Mouse (Mus musculus) heart, embryonic 12.5 days (tissue): Measurements from ENCODE around the gene Psmb6. TPM values are rescaled to one million over a fixed set of nuclear protein-coding genes. Genes with fewer than 3 reads are reported as not detected.

Experiments used
- ATAC-seq: fragments of 200-750 bp; cut with Nextera tagmentation; 2 replicates; pipeline ENCODE4 v1.8.0; 2017; ENCODE audit warnings: moderate TSS enrichment, moderate library complexity; ENCODE audit not compliant: insufficient number of reproducible peaks, low FRiP score
- H3K27ac ChIP-seq: fragments of 300-500 bp; sonication (generic); 2 replicates; pipeline ENCODE4 v1.5.1; 2016; ENCODE audit warnings: mild to moderate bottlenecking, moderate library complexity; ENCODE audit not compliant: poor library complexity, severe bottlenecking
- H3K27me3 ChIP-seq: fragments of 300-500 bp; sonication (generic); replicated peaks from 2 replicates; pipeline ENCODE4 v1.6.1; 2016; ENCODE audit warnings: mild to moderate bottlenecking, moderate library complexity
- H3K36me3 ChIP-seq: fragments of 300-500 bp; sonication (generic); 2 replicates; pipeline ENCODE4 v1.6.1; 2016; ENCODE audit warnings: mild to moderate bottlenecking, moderate library complexity
- H3K4me1 ChIP-seq: fragments of 300-500 bp; sonication (generic); replicated peaks from 2 replicates; pipeline ENCODE4 v1.6.1; 2016; ENCODE audit warnings: mild to moderate bottlenecking
- H3K4me2 ChIP-seq: fragments of 300-500 bp; sonication (generic); 2 replicates; pipeline ENCODE4 v1.6.1; 2016; ENCODE audit warnings: mild to moderate bottlenecking, moderate library complexity
- H3K4me3 ChIP-seq: fragments of 300-500 bp; sonication (generic); 2 replicates; pipeline ENCODE4 v1.5.1; 2016; ENCODE audit warnings: mild to moderate bottlenecking
- H3K9ac ChIP-seq: fragments of 300-500 bp; sonication (generic); 2 replicates; pipeline ENCODE4 v1.6.1; 2016; ENCODE audit warnings: mild to moderate bottlenecking, moderate library complexity
- H3K9me3 ChIP-seq: fragments of 300-500 bp; sonication (generic); replicated peaks from 2 replicates; pipeline ENCODE4 v1.6.1; 2016; ENCODE audit warnings: mild to moderate bottlenecking, moderate library complexity
- WGBS: fragments of 180-500 bp; shearing (Covaris S2); methylation state at CpG from one replicate; pipeline ENCODE4 v1.1.7; 2016; 5-methylcytosine and 5-hydroxymethylcytosine counted together
- polyA plus RNA-seq: library from polyadenylated mRNA; unstranded; fragments of >200 nt; fragmentation: Nextera tagmentation; extraction: Ambion mirVana; gene quantifications from 2 replicates; pipeline ENCODE4 v1.2.1, GENCODE M21; 2016

Psmb6 gene
- polyA plus RNA-seq, 1 experiment from 2014 or later: 577 TPM

- H3K27ac ChIP-seq: no peak overlapping the region
- H3K4me1 ChIP-seq: peaks cover 31% of the 10 kb centered on the region
- no peaks in the 10 kb centered on the region for H3K9me3 ChIP-seq
- H3K9ac ChIP-seq: no peak overlapping the region
- WGBS: 81% methylated on average over 1 of the region's 1 CpGs
- ATAC-seq: no peak
- no peak overlapping the region for H3K4me3 ChIP-seq
- no peak overlapping the region for H3K4me2 ChIP-seq
- peaks cover 6% of the 10 kb centered on the region; the same call in 1 of the 2 replicates for H3K36me3 ChIP-seq
- H3K27me3 ChIP-seq: no peaks in the 10 kb centered on the region
Observed at GRCm38 (mm10) chr11:70571641-70572040, 46.5 kb downstream of the Psmb6 start.

GRCm38 (mm10) chr11:70572348-70572902 is 47.3 kb downstream of the Psmb6 start:
- peaks cover 4% of the 10 kb centered on the region; the same call in 1 of the 2 replicates for H3K36me3 ChIP-seq
- peaks cover 32% of the 10 kb centered on the region for H3K4me1 ChIP-seq
- H3K4me2 ChIP-seq: no peak overlapping the region
- H3K27me3 ChIP-seq: no peaks in the 10 kb centered on the region
- peak; percentile 71 for ATAC-seq
- H3K9ac ChIP-seq: no peak overlapping the region
- no peaks in the 10 kb centered on the region for H3K9me3 ChIP-seq
- 38% methylated on average over 5 of the region's 5 CpGs for WGBS
- H3K4me3 ChIP-seq: no peak overlapping the region
- H3K27ac ChIP-seq: peak overlapping the region; percentile 34; the same call in 1 of the 2 replicates

- Histone ChIP-seq H3K9ac (no peak overlapping the region), H3K9me3 (no peaks in the 10 kb centered on the region), H3K4me3 (no peak overlapping the region), H3K27me3 (no peaks in the 10 kb centered on the region), H3K36me3 (0 out of 2 replicates have a peak, but pooled peaks cover under 1% of the 10 kb centered on the region), H3K27ac (no peak overlapping the region), H3K4me2 (no peak overlapping the region), H3K4me1 (peaks cover 45% of the 10 kb centered on the region)
- 77% methylated on average over 6 of the region's 6 CpGs for WGBS
- ATAC-seq: no peak
Observed at GRCm38 (mm10) chr11:70573872-70574271, 48.7 kb downstream of the Psmb6 start.

- H3K27me3 ChIP-seq: no peaks in the 10 kb centered on the region
- ATAC-seq: no peak
- peaks cover 6% of the 10 kb centered on the region; the same call in 1 of the 2 replicates for H3K36me3 ChIP-seq
- 76% methylated on average over 3 of the region's 3 CpGs for WGBS
- no peak overlapping the region for H3K4me3 ChIP-seq
- no peak overlapping the region for H3K27ac ChIP-seq
- no peaks in the 10 kb centered on the region for H3K9me3 ChIP-seq
- no peak overlapping the region for H3K9ac ChIP-seq
- peaks cover 50% of the 10 kb centered on the region for H3K4me1 ChIP-seq
- no peak overlapping the region for H3K4me2 ChIP-seq
Observed at GRCm38 (mm10) chr11:70577201-70577600, 52.0 kb downstream of the Psmb6 start.

Other genes starting within 250 kb of the Psmb6 start
- gene Alox12e, start 202.7 kb upstream of the Psmb6 start, polyA plus RNA-seq: not detected in 2 replicates
- 0.06 TPM in 1 of 2 replicates, not detected in the other for gene Alox15, start 173.3 kb upstream of the Psmb6 start, polyA plus RNA-seq
- gene Pelp1, start 115.3 kb upstream of the Psmb6 start, polyA plus RNA-seq: 28.4 and 29.3 TPM in 2 replicates
- gene Arrb2, start 92.7 kb upstream of the Psmb6 start, polyA plus RNA-seq: 13.5 TPM in 2 replicates
- 22.6 and 24.0 TPM in 2 replicates for gene Med11, start 73.4 kb upstream of the Psmb6 start, polyA plus RNA-seq
- gene Zmynd15, start 65.9 kb upstream of the Psmb6 start, polyA plus RNA-seq: 1.9 and 2.9 TPM in 2 replicates
- 6.1 and 8.6 TPM in 2 replicates for gene Cxcl16, start 65.4 kb upstream of the Psmb6 start, polyA plus RNA-seq
- 9.7 and 11.3 TPM in 2 replicates for gene Tm4sf5, start 20.1 kb upstream of the Psmb6 start, polyA plus RNA-seq
- 0.30 and 0.54 TPM in 2 replicates for gene Vmo1, start 10.8 kb upstream of the Psmb6 start, polyA plus RNA-seq
- gene Gltpd2, start 6.2 kb upstream of the Psmb6 start, polyA plus RNA-seq: 0.23 and 0.65 TPM in 2 replicates
- gene Gm40193, start 7.6 kb downstream of the Psmb6 start, polyA plus RNA-seq: not detected in 2 replicates
- 12.6 TPM in 2 replicates for gene Pld2, start 14.7 kb downstream of the Psmb6 start, polyA plus RNA-seq
- 13.7 and 14.8 TPM in 2 replicates for gene Mink1, start 37.5 kb downstream of the Psmb6 start, polyA plus RNA-seq
- gene 4930544D05Rik, start 90.5 kb downstream of the Psmb6 start, polyA plus RNA-seq: not detected in 2 replicates
- 0.37 TPM in 1 of 2 replicates, not detected in the other for gene Chrne, start 93.8 kb downstream of the Psmb6 start, polyA plus RNA-seq
- gene Gp1ba, start 113.8 kb downstream of the Psmb6 start, polyA plus RNA-seq: 1.4 and 2.2 TPM in 2 replicates
- gene Rnf167, start 121.9 kb downstream of the Psmb6 start, polyA plus RNA-seq: 67.4 and 70.1 TPM in 2 replicates
- 227 and 229 TPM in 2 replicates for gene Slc25a11, start 122.1 kb downstream of the Psmb6 start, polyA plus RNA-seq
- 1,661 and 1,678 TPM in 2 replicates for gene Pfn1, start 129.3 kb downstream of the Psmb6 start, polyA plus RNA-seq
- 238 and 239 TPM in 2 replicates for gene Eno3, start 131.8 kb downstream of the Psmb6 start, polyA plus RNA-seq
- gene Spag7, start 144.0 kb downstream of the Psmb6 start, polyA plus RNA-seq: 164 and 170 TPM in 2 replicates
- 10.9 and 16.5 TPM in 2 replicates for gene Camta2, start 162.7 kb downstream of the Psmb6 start, polyA plus RNA-seq
- 1.7 and 1.8 TPM in 2 replicates for gene Inca1, start 174.8 kb downstream of the Psmb6 start, polyA plus RNA-seq
- gene Kif1c, start 175.2 kb downstream of the Psmb6 start, polyA plus RNA-seq: 3.9 and 4.5 TPM in 2 replicates
- gene Zfp3, start 238.8 kb downstream of the Psmb6 start, polyA plus RNA-seq: 7.3 and 8.3 TPM in 2 replicates